Mouse (Mus musculus): ENCODE measurements at regions not wholly inside any gene's neighbourhood (a gene's known extent, or its start where the extent isn't known, plus 50 kb on each side); places are given as distances from the start of the nearest gene placed in this dataset.

- no peaks in the 10 kb centered on the region for H3K36me3 ChIP-seq (replicated peaks)
- H3K27me3 ChIP-seq (ENCODE audit: insufficient read depth, low read length) = no peaks in the 10 kb centered on the region
- no peak for TF ChIP-seq GATA2 (IDR thresholded peaks at IDR 0.05; ENCODE audit: borderline replicate concordance, low read depth, low read length)
- TF ChIP-seq POLR2AphosphoS5 (IDR thresholded peaks at IDR 0.05; ENCODE audit: insufficient replicate concordance, low read depth, low read length) = no peak
- TF ChIP-seq CTCF (IDR thresholded peaks at IDR 0.05; ENCODE audit: low read depth, low read length) = no peak
- TF ChIP-seq GATA1 (IDR thresholded peaks at IDR 0.05; ENCODE audit: borderline replicate concordance, low read length) = no peak
- no peak for TF ChIP-seq TAL1 (conservative IDR thresholded peaks at IDR 0.05; ENCODE audit: low read depth, low read length)
- H3K4me1 ChIP-seq (ENCODE audit: insufficient read depth, low read depth, low read length) = no peaks in the 10 kb centered on the region
- peaks cover 15% of the 10 kb centered on the region for H3K9me3 ChIP-seq (replicated peaks)
- ATAC-seq (ENCODE audit: extremely low read depth, insufficient number of reproducible peaks, low FRiP score, poor library complexity, severe bottlenecking) = no peak
- DNase-seq (ENCODE audit: low spot score) = no peak
- H3K4me3 ChIP-seq (ENCODE audit: low read depth, low read length) = no peak overlapping the region
Measured at GRCm38 (mm10) chr13:110529624-110530023, 134.8 kb downstream of the Plk2 start.

GRCm38 (mm10) chr13:110534320-110534764 lies 139.5 kb downstream of the Plk2 start:
- H3K27me3 ChIP-seq (ENCODE audit: insufficient read depth, low read length) = no peaks in the 10 kb centered on the region
- H3K4me3 ChIP-seq (ENCODE audit: low read depth, low read length) = no peak overlapping the region
- no peaks in the 10 kb centered on the region for H3K4me1 ChIP-seq (ENCODE audit: insufficient read depth, low read depth, low read length)
- DNase-seq (ENCODE audit: low spot score) = no peak
- no peak for TF ChIP-seq GATA1 (IDR thresholded peaks at IDR 0.05; ENCODE audit: borderline replicate concordance, low read length)
- no peak for TF ChIP-seq POLR2AphosphoS5 (IDR thresholded peaks at IDR 0.05; ENCODE audit: insufficient replicate concordance, low read depth, low read length)
- TF ChIP-seq CTCF (IDR thresholded peaks at IDR 0.05; ENCODE audit: low read depth, low read length) = no peak
- TF ChIP-seq TAL1 (conservative IDR thresholded peaks at IDR 0.05; ENCODE audit: low read depth, low read length) = no peak
- no peak for TF ChIP-seq GATA2 (IDR thresholded peaks at IDR 0.05; ENCODE audit: borderline replicate concordance, low read depth, low read length)
- no peak for ATAC-seq (ENCODE audit: extremely low read depth, insufficient number of reproducible peaks, low FRiP score, poor library complexity, severe bottlenecking)
- no peaks in the 10 kb centered on the region for H3K36me3 ChIP-seq (replicated peaks)
- H3K9me3 ChIP-seq (replicated peaks) = peaks cover 26% of the 10 kb centered on the region

DNA sequence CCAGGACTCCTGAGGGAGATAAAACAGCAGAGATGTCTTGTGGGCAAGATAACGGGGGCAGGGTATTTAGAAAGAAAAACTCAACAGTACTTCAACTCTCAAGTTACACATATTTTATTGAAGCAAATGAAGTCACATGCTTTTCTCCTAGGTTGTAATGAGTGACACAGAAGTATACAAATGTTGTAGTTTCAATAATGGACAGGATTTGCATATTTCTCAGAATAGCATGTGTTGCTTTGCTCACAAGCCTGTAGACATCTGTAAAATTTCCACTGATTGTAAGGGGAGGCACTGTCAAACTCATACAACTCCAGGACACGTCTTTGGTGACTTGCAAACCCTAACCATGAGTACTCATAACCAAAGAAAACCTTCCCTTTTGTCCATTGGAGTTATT lies 140.9 kb downstream of the Plk2 start:
- no peak overlapping the region for H3K4me3 ChIP-seq (ENCODE audit: low read depth, low read length)
- no peak for TF ChIP-seq POLR2AphosphoS5 (IDR thresholded peaks at IDR 0.05; ENCODE audit: insufficient replicate concordance, low read depth, low read length)
- no peak for TF ChIP-seq CTCF (IDR thresholded peaks at IDR 0.05; ENCODE audit: low read depth, low read length)
- no peak for TF ChIP-seq GATA2 (IDR thresholded peaks at IDR 0.05; ENCODE audit: borderline replicate concordance, low read depth, low read length)
- no peak for TF ChIP-seq GATA1 (IDR thresholded peaks at IDR 0.05; ENCODE audit: borderline replicate concordance, low read length)
- no peak for TF ChIP-seq TAL1 (conservative IDR thresholded peaks at IDR 0.05; ENCODE audit: low read depth, low read length)
- peaks cover 22% of the 10 kb centered on the region for H3K9me3 ChIP-seq (replicated peaks)
- ATAC-seq (ENCODE audit: extremely low read depth, insufficient number of reproducible peaks, low FRiP score, poor library complexity, severe bottlenecking) (no peak), DNase-seq (ENCODE audit: low spot score) (no peak)
- no peaks in the 10 kb centered on the region for H3K36me3 ChIP-seq (replicated peaks)
- no peaks in the 10 kb centered on the region for H3K4me1 ChIP-seq (ENCODE audit: insufficient read depth, low read depth, low read length)
- H3K27me3 ChIP-seq (ENCODE audit: insufficient read depth, low read length) = no peaks in the 10 kb centered on the region

GRCm38 (mm10) chr13:110537960-110538463 lies 143.2 kb downstream of the Plk2 start:
- H3K4me3 ChIP-seq (ENCODE audit: low read depth, low read length) = no peak overlapping the region
- no peak for DNase-seq (ENCODE audit: low spot score)
- TF ChIP-seq TAL1 (conservative IDR thresholded peaks at IDR 0.05; ENCODE audit: low read depth, low read length) (no peak), POLR2AphosphoS5 (IDR thresholded peaks at IDR 0.05; ENCODE audit: insufficient replicate concordance, low read depth, low read length) (no peak), GATA1 (IDR thresholded peaks at IDR 0.05; ENCODE audit: borderline replicate concordance, low read length) (no peak), GATA2 (IDR thresholded peaks at IDR 0.05; ENCODE audit: borderline replicate concordance, low read depth, low read length) (no peak), CTCF (IDR thresholded peaks at IDR 0.05; ENCODE audit: low read depth, low read length) (no peak)
- no peaks in the 10 kb centered on the region for H3K27me3 ChIP-seq (ENCODE audit: insufficient read depth, low read length)
- no peak for ATAC-seq (ENCODE audit: extremely low read depth, insufficient number of reproducible peaks, low FRiP score, poor library complexity, severe bottlenecking)
- no peaks in the 10 kb centered on the region for H3K4me1 ChIP-seq (ENCODE audit: insufficient read depth, low read depth, low read length)
- H3K36me3 ChIP-seq (replicated peaks) = no peaks in the 10 kb centered on the region
- H3K9me3 ChIP-seq (replicated peaks) = peaks cover 18% of the 10 kb centered on the region

DNA sequence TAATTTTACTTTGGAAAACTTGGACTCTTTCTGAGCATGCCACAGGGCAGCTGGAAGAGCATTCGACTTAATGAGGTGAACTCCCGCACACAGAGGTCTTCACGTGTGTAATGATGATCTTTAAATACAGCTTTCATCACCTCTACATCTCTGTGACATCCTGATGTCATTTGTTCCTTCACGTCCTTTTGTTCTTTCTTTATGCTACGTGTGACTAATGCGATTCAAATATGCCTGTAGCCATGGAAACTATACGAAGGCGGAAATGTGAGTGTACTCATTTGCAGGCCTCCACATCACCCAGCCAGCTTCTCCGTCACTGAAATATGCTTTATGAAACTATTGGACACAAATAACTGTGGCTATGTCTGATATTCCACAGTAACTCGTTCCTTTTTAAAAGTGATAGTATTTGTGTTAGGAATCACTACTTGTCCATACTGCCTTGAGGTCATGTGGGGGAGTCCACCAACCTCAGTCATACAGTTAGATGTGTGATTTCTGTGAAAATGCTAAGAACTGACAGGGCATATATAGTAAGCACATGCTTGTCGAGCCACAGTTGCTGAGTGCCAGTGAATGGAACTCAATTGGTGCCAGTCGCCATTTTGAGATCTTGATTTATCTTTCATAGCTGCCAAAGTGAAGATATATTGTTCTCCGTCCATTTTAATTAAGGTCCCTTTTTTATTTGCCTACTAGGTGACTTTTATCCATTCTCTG lies 145.9 kb downstream of the Plk2 start:
- peaks cover 14% of the 10 kb centered on the region; the same call in 1 of the 2 replicates for H3K9me3 ChIP-seq (replicated peaks)
- ATAC-seq (ENCODE audit: extremely low read depth, insufficient number of reproducible peaks, low FRiP score, poor library complexity, severe bottlenecking) = no peak
- H3K4me1 ChIP-seq (ENCODE audit: insufficient read depth, low read depth, low read length) = no peaks in the 10 kb centered on the region
- H3K36me3 ChIP-seq (replicated peaks) = no peaks in the 10 kb centered on the region
- no peak for TF ChIP-seq GATA2 (IDR thresholded peaks at IDR 0.05; ENCODE audit: borderline replicate concordance, low read depth, low read length)
- TF ChIP-seq POLR2AphosphoS5 (IDR thresholded peaks at IDR 0.05; ENCODE audit: insufficient replicate concordance, low read depth, low read length) = no peak
- TF ChIP-seq TAL1 (conservative IDR thresholded peaks at IDR 0.05; ENCODE audit: low read depth, low read length) = no peak
- no peak for TF ChIP-seq CTCF (IDR thresholded peaks at IDR 0.05; ENCODE audit: low read depth, low read length)
- TF ChIP-seq GATA1 (IDR thresholded peaks at IDR 0.05; ENCODE audit: borderline replicate concordance, low read length) = no peak
- H3K4me3 ChIP-seq (ENCODE audit: low read depth, low read length) = no peak overlapping the region
- no peaks in the 10 kb centered on the region for H3K27me3 ChIP-seq (ENCODE audit: insufficient read depth, low read length)
- DNase-seq (ENCODE audit: low spot score) = no peak

DNA sequence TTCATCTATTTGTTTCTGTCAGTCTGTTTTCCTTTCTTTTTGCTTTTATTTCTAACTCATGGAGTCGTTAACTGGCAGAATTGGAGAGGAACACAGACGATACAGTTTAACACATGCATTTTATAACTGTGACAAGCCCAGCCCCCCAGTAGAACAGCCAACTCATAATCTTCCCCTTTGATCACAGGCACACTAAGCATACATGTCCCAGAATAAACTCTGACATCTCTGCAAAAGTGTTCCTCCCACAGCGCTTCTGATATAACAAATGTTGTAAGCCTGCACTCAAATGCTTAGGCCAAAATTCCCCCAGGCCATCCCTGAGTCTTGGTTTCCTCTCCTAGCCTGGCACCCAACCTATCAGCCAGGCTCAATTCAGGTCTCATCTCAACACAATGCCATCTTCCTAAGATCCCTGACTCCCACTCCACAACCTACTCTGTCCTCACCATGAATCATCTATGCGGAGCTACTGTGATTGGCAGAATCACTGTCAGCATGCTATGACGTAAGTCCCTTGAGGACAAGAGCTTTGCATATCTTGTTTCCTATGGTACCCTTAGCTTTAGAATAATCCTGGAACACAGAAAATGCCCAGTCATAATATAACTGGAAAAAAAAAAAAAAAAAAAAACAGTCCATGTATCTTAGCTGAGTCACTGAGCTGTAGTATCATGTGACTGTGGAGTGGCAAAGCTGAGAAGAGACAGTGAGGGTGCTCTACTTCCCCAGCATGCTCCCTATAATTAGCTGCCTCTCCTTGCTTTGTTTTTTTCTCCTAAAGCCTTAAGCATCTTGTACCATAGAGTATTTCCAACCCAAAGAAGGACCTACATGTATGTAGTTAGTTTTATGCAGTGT lies 146.7 kb downstream of the Plk2 start:
- Histone ChIP-seq H3K9me3 (replicated peaks) (peaks cover 11% of the 10 kb centered on the region; the same call in 1 of the 2 replicates), H3K27me3 (ENCODE audit: insufficient read depth, low read length) (no peaks in the 10 kb centered on the region), H3K36me3 (replicated peaks) (no peaks in the 10 kb centered on the region), H3K4me3 (ENCODE audit: low read depth, low read length) (no peak overlapping the region), H3K4me1 (ENCODE audit: insufficient read depth, low read depth, low read length) (no peaks in the 10 kb centered on the region)
- ATAC-seq (ENCODE audit: extremely low read depth, insufficient number of reproducible peaks, low FRiP score, poor library complexity, severe bottlenecking) (no peak), DNase-seq (ENCODE audit: low spot score) (no peak)
- TF ChIP-seq CTCF (IDR thresholded peaks at IDR 0.05; ENCODE audit: low read depth, low read length) = no peak
- no peak for TF ChIP-seq GATA2 (IDR thresholded peaks at IDR 0.05; ENCODE audit: borderline replicate concordance, low read depth, low read length)
- TF ChIP-seq POLR2AphosphoS5 (IDR thresholded peaks at IDR 0.05; ENCODE audit: insufficient replicate concordance, low read depth, low read length) = no peak
- TF ChIP-seq TAL1 (conservative IDR thresholded peaks at IDR 0.05; ENCODE audit: low read depth, low read length) = no peak
- no peak for TF ChIP-seq GATA1 (IDR thresholded peaks at IDR 0.05; ENCODE audit: borderline replicate concordance, low read length)

All from G1E (cell line).